Mouse (Mus musculus) T-cell, adult 66 days (primary cell): ENCODE data around the gene Vmn1r50. TPM values are rescaled to one million over a fixed set of nuclear protein-coding genes. Genes with fewer than 3 reads are reported as not detected.

Source experiments
- total RNA-seq, 2 experiments: library from RNA; stranded (reverse); gene quantifications; 3 replicates in 1 of 2; 4 replicates in 1 of 2; pipeline ENCODE4 v1.2.4; 2023

Vmn1r50 gene
- not detected for total RNA-seq

GRCm38 (mm10) chr6:90101130-90101529 is at the start of gene Vmn1r50:
TSS of gene Vmn1r50 (plus strand) at chr6:90101430.

DNA sequence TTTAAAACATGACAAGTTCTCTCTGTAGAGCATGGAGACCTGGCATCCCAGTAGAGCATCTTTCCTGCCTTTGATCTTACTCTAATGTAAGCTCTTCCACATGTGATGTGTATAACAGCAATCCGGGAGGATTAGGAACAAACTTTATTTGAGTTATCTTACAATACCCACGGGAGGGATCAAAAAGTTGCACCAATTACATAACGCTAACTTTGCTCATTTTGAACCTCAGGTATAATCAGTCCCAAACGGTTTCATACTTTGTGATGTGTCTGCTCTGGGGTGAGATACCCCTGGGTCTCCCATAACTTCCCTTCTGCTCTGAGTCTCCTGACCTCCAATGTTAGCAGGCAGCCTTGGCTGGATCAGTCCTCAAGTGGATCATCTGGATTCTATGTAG is 22.8 kb upstream of the Vmn1r50 start, which contains the start of gene Vmn1r49:
TSS of gene Vmn1r49 (minus strand) at position 101 of the 400 bp plus-strand sequence.

DNA sequence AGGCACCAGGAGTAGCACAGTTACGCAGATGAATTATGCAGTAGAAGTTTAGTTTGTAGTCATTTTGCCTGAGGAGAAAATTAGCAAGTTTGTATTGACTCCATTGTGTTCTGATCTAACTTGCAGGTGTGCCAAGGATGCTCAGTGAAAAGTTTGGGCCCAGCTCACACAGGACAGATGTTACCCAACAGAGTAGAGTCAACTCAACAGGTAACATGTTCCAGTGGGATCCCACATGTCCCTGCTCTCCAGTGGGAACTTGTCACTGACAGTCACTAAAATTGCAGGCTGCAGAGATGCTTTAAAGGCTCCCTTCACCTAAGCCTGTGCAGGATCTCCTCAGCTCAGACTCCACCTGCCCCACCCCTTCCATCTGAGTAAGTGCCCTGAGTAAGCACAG is 21.1 kb downstream of the Vmn1r50 start, which contains the start of gene Vmn1r51:
TSS of gene Vmn1r51 (plus strand) at position 301 of the 400 bp plus-strand sequence.

Other genes with a start within 250 kb of the Vmn1r50 start
- not detected for gene Vmn1r42, start 225.0 kb upstream of the Vmn1r50 start, total RNA-seq
- not detected for gene Vmn1r43, start 225.0 kb upstream of the Vmn1r50 start, total RNA-seq
- gene Vmn1r44, start 217.8 kb upstream of the Vmn1r50 start, total RNA-seq: not detected
- not detected for gene Vmn1r45, start 160.8 kb upstream of the Vmn1r50 start, total RNA-seq
- gene Vmn1r46, start 132.1 kb upstream of the Vmn1r50 start, total RNA-seq: not detected
- not detected for gene Vmn1r47, start 85.3 kb upstream of the Vmn1r50 start, total RNA-seq
- not detected for gene Vmn1r48, start 64.6 kb upstream of the Vmn1r50 start, total RNA-seq
- not detected for gene Vmn1r49, start 22.9 kb upstream of the Vmn1r50 start, total RNA-seq
- gene Vmn1r51, start 21.2 kb downstream of the Vmn1r50 start, total RNA-seq: not detected
- not detected for gene Vmn1r52, start 73.4 kb downstream of the Vmn1r50 start, total RNA-seq
- not detected for gene V1ra8, start 101.4 kb downstream of the Vmn1r50 start, total RNA-seq
- not detected for gene Vmn1r53, start 123.0 kb downstream of the Vmn1r50 start, total RNA-seq
- not detected for gene Vmn1r54, start 144.9 kb downstream of the Vmn1r50 start, total RNA-seq
- not detected for gene BC048671, start 199.8 kb downstream of the Vmn1r50 start, total RNA-seq
- gene Chst13, start 223.8 kb downstream of the Vmn1r50 start, total RNA-seq: not detected
- gene Uroc1, start 231.9 kb downstream of the Vmn1r50 start, total RNA-seq: not detected